Mouse (Mus musculus) MEL (cell line): ENCODE results near the gene Itgb3. TPM values are rescaled to one million over a fixed set of nuclear protein-coding genes. Genes with fewer than 3 reads are reported as not detected.
"Not testable (repeated sequence)": the region's sequence is repeated elsewhere in the genome, so short reads cannot be mapped to it uniquely, and the experiment has no call there.

Source experiments
- DNase-seq: peaks from one replicate; pipeline ENCODE4 v3.0.0; 2011; ENCODE audit warnings: low read depth, low spot score
- H3K27ac ChIP-seq: 2 replicates; pipeline ENCODE4 v1.5.1; 2012; ENCODE audit warnings: low read depth, mild to moderate bottlenecking, control low read depth, low read length, moderate library complexity; ENCODE audit not compliant: control insufficient read depth
- H3K27me3 ChIP-seq, 2 experiments: fragments of 150-350 bp in 1 of 2; sonication (generic) in 1 of 2; 2 replicates each; pipeline ENCODE4 v1.6.1; 2012; ENCODE audit warnings: low read length in 2 of 2, mild to moderate bottlenecking in 2 of 2, improper control_type of control experiment in 1 of 2, moderate library complexity in 1 of 2; ENCODE audit not compliant: insufficient read depth in 2 of 2, control insufficient read depth in 1 of 2
- H3K36me3 ChIP-seq, 2 experiments: 2 replicates each; pipeline ENCODE4 v1.6.1; 2012 to 2014; ENCODE audit warnings: low read length in 2 of 2, improper control_type of control experiment in 1 of 2, inconsistent platforms in 1 of 2, mild to moderate bottlenecking in 1 of 2; ENCODE audit not compliant: insufficient read depth in 2 of 2, control insufficient read depth in 1 of 2
- H3K4me1 ChIP-seq, 2 experiments: fragments of 150-350 bp in 1 of 2; sonication (generic) in 1 of 2; 2 replicates each; pipeline ENCODE4 v1.6.1; 2012; ENCODE audit warnings: low read length in 2 of 2, improper control_type of control experiment in 1 of 2, mild to moderate bottlenecking in 1 of 2; ENCODE audit not compliant: insufficient read depth in 2 of 2, control insufficient read depth in 1 of 2
- H3K4me3 ChIP-seq, 2 experiments: fragments of 150-350 bp in 1 of 2; sonication (generic) in 1 of 2; 2 replicates each; pipeline ENCODE4 v1.5.1; 2012; ENCODE audit warnings: low read depth in 2 of 2, low read length in 2 of 2, mild to moderate bottlenecking in 2 of 2, moderate library complexity in 2 of 2, control low read depth in 1 of 2, improper control_type of control experiment in 1 of 2; ENCODE audit not compliant: control insufficient read depth in 1 of 2, insufficient read depth in 1 of 2
- H3K79me2 ChIP-seq: 2 replicates; pipeline ENCODE4 v1.6.1; 2012; ENCODE audit warnings: mild to moderate bottlenecking, low read length, moderate library complexity; ENCODE audit not compliant: control insufficient read depth, poor library complexity, insufficient read depth
- H3K9ac ChIP-seq: 2 replicates; pipeline ENCODE4 v1.6.1; 2012; ENCODE audit warnings: low read depth, mild to moderate bottlenecking, control low read depth, low read length, moderate library complexity; ENCODE audit not compliant: control insufficient read depth, poor library complexity, severe bottlenecking
- H3K9me3 ChIP-seq: fragments of 150-350 bp; sonication (generic); replicated peaks from 2 replicates; pipeline ENCODE4 v1.6.1; 2012; ENCODE audit warnings: mild to moderate bottlenecking, low read length, improper control_type of control experiment, moderate library complexity; ENCODE audit not compliant: insufficient read depth
- CTCF ChIP-seq, 3 experiments: IDR thresholded peaks in 2 of 3; conservative IDR thresholded peaks in 1 of 3; 2 replicates each; pipeline ENCODE4 v1.5.1; 2011 to 2012; ENCODE audit warnings: low read length in 3 of 3, low read depth in 2 of 3, mild to moderate bottlenecking in 2 of 3, improper control_type of control experiment in 1 of 3, inconsistent platforms in 1 of 3, mixed read lengths in 1 of 3, moderate library complexity in 1 of 3; ENCODE audit not compliant: control insufficient read depth in 1 of 3, insufficient read depth in 1 of 3, poor library complexity in 1 of 3, severe bottlenecking in 1 of 3
- ELF1 ChIP-seq: IDR thresholded peaks from 2 replicates; pipeline ENCODE4 v1.6.1; 2014; ENCODE audit warnings: low read depth, mild to moderate bottlenecking, inconsistent platforms, low read length, improper control_type of control experiment, moderate library complexity
- ETS1 ChIP-seq: IDR thresholded peaks from 2 replicates; pipeline ENCODE4 v1.6.1; 2012; ENCODE audit warnings: low read depth, mild to moderate bottlenecking, inconsistent platforms, low read length, improper control_type of control experiment, moderate library complexity
- GABPA ChIP-seq: IDR thresholded peaks from 2 replicates; pipeline ENCODE4 v1.6.1; 2012; ENCODE audit warnings: low read depth, mild to moderate bottlenecking, inconsistent platforms, low read length, improper control_type of control experiment, moderate library complexity
- GATA1 ChIP-seq: IDR thresholded peaks from 2 replicates; pipeline ENCODE4 v1.6.1; 2011; ENCODE audit warnings: low read depth, low read length, improper control_type of control experiment
- HCFC1 ChIP-seq: IDR thresholded peaks from 2 replicates; pipeline ENCODE4 v1.6.1; 2012; ENCODE audit warnings: low read depth, mild to moderate bottlenecking, inconsistent platforms, low read length, improper control_type of control experiment, moderate library complexity
- MAX ChIP-seq: IDR thresholded peaks from 2 replicates; pipeline ENCODE4 v1.6.1; 2011; ENCODE audit warnings: low read length, improper control_type of control experiment
- MXI1 ChIP-seq: IDR thresholded peaks from 2 replicates; pipeline ENCODE4 v1.6.1; 2011; ENCODE audit warnings: mild to moderate bottlenecking, low read depth, low read length, improper control_type of control experiment
- MYC ChIP-seq: IDR thresholded peaks from 2 replicates; pipeline ENCODE4 v1.6.1; 2011; ENCODE audit warnings: low read depth, mild to moderate bottlenecking, low read length, improper control_type of control experiment, moderate library complexity
- SIN3A ChIP-seq: IDR thresholded peaks from 2 replicates; pipeline ENCODE4 v1.6.1; 2012; ENCODE audit warnings: low read length, improper control_type of control experiment, inconsistent platforms
- polyA plus RNA-seq, 2 experiments: library from polyadenylated mRNA; stranded (reverse) in 1 of 2; unstranded in 1 of 2; fragments of >175 nt in 1 of 2; fragments of >200 nt in 1 of 2; gene quantifications; 2 replicates each; pipeline versions ENCODE4 v1.2.1 to v1.2.4; 2012; ENCODE audit warnings: low replicate concordance in 2 of 2, low read depth in 1 of 2; ENCODE audit not compliant: insufficient read length in 2 of 2, insufficient read depth in 1 of 2, missing spikeins in 1 of 2
- total RNA-seq: library from RNA; depleted of rRNA; stranded (reverse); fragments of 300-350 nt; gene quantifications from 2 replicates; pipeline ENCODE4 v1.2.3, GENCODE M21; 2012

The Itgb3 gene
- total and polyA plus RNA-seq, 3 experiments, result 0.08 to 0.32 TPM; not detected in 1

- no peak overlapping the region for H3K9ac ChIP-seq
- no peaks in the 10 kb centered on the region for H3K9me3 ChIP-seq
- TF ChIP-seq CTCF (IDR thresholded peaks at IDR 0.05 in 2 of 3, conservative IDR thresholded peaks at IDR 0.05 in 1 of 3; ENCODE audit: control insufficient read depth in 1 of 3, insufficient read depth in 1 of 3, low read depth in 2 of 3, low read length in 3 of 3, poor library complexity in 1 of 3, severe bottlenecking in 1 of 3) (no peak), ELF1 (no peak), GATA1 (no peak), HCFC1 (no peak)
- DNase-seq, result no peak
- no peak overlapping the region for H3K4me3 ChIP-seq
- peaks cover 0 to 2% of the 10 kb centered on the region in 2 experiments; a peak in 1 of 4 replicates for H3K4me1 ChIP-seq
- no peak overlapping the region for H3K27ac ChIP-seq
- no peaks in the 10 kb centered on the region for H3K79me2 ChIP-seq
- peaks cover 4 to 6% of the 10 kb centered on the region in 2 experiments; a peak in 3 of 4 replicates for H3K27me3 ChIP-seq
- 0 out of 4 replicates have a peak, but pooled peaks cover 0 to 2% of the 10 kb centered on the region in 2 experiments for H3K36me3 ChIP-seq
These were observed 39.5 kb upstream of the Itgb3 start for GRCm38 (mm10) chr11:104568326-104568725.

- H3K4me1 ChIP-seq, H3K9ac ChIP-seq, H3K4me3 ChIP-seq: not testable (repeated sequence)
- TF ChIP-seq SIN3A, result 0 out of 2 replicates have a peak, but pooled peaks have one; percentile 0
- TF ChIP-seq, all 39 proteins: peak for 1; not testable (repeated sequence) for 38
- peak; percentile 56 for DNase-seq
- not testable (repeated sequence) for H3K79me2 ChIP-seq, H3K27me3 ChIP-seq, H3K9me3 ChIP-seq, H3K36me3 ChIP-seq, H3K27ac ChIP-seq
These were observed 37.3 kb upstream of the Itgb3 start for GRCm38 (mm10) chr11:104570515-104570914.

- not testable (repeated sequence) for H3K4me1 ChIP-seq, H3K27ac ChIP-seq, H3K36me3 ChIP-seq, H3K79me2 ChIP-seq, H3K9me3 ChIP-seq, H3K27me3 ChIP-seq
- TF ChIP-seq MXI1, result peak; percentile 56; the same call in 1 of the 2 replicates
- TF ChIP-seq GABPA, result peak; percentile 77; the same call in 1 of the 2 replicates
- TF ChIP-seq SIN3A, result peak; percentile 39; the same call in 1 of the 2 replicates
- TF ChIP-seq MYC, result 0 out of 2 replicates have a peak, but pooled peaks have one; percentile 26
- TF ChIP-seq ETS1, result 0 out of 2 replicates have a peak, but pooled peaks have one; percentile 17
- peak; percentile 78 for TF ChIP-seq MAX
- peak overlapping the region; percentile 37 to 74 for H3K4me3 ChIP-seq
- H3K9ac ChIP-seq, result peak overlapping the region; percentile 45
- DNase-seq, result peak; percentile 78
These were observed 36.4 kb upstream of the Itgb3 start for GRCm38 (mm10) chr11:104571373-104571772.
